1 mouse cellular context compared by ENCODE assay signal in the genomic region with DNA sequence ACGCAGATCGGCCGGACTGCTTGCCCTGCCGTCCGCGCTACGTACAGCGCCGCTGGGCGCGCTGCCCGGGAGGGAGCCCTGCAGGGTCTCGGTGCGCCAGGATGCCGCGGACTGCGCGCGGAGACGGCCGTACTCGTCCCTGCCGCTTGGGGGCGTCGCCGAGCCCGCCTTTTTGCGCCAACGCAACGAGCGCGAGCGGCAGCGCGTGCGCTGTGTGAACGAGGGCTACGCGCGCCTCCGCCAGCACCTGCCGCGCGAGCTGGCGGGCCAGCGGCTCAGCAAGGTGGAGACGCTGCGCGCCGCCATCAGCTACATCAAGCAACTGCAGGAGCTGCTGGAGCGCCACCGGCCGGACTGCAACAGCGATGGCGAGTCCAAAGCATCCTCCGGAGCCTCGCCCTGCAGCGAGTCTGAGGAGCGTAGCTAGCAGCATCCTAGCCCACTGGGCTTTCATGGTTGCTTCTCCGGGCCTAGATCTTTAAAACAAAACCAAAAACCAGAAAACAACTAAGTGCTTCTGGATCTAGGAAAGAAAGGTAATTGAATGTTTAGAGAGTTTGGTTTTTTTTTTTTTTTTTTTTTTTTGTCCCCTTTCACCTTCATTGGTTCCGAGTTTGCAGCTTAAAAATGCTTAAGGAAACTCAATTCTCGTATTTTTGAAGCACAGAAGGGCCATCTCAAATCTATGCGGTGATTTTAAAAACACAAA.
A peak's percentile ranks its signal among the peaks of the same experiment; 100 is the strongest.
TF ChIP-seq lines count a peak whose summit lies in the region.

No protein-coding gene starts in this region.

TF ChIP-seq in CH12.LX, 34 proteins besides CTCF, POLR2A, EP300 and RAD21 (continued from another document):
- TF ChIP-seq ELF1 (IDR thresholded peaks at IDR 0.05; ENCODE audit: low read depth, low read length) (no peak), KAT2A (IDR thresholded peaks at IDR 0.05; ENCODE audit: insufficient replicate concordance, low read length) (no peak), TBP (conservative IDR thresholded peaks at IDR 0.05; ENCODE audit: low read depth, low read length) (no peak), PAX5 (IDR thresholded peaks at IDR 0.05; ENCODE audit: low read length) (no peak), E2F4 (IDR thresholded peaks at IDR 0.05; ENCODE audit: insufficient replicate concordance, low read depth, low read length) (peak; percentile 34; the same call in 1 of the 2 replicates), JUN (IDR thresholded peaks at IDR 0.05; ENCODE audit: insufficient read depth, low read depth, low read length) (no peak), MAZ (IDR thresholded peaks at IDR 0.05; ENCODE audit: low read depth, low read length) (no peak), POLR2AphosphoS2 (IDR thresholded peaks at IDR 0.05; ENCODE audit: low read depth, low read length) (no peak), HCFC1 (IDR thresholded peaks at IDR 0.05; ENCODE audit: low read depth, low read length) (peak; percentile 15; the same call in 1 of the 2 replicates), MEF2A (IDR thresholded peaks at IDR 0.05; ENCODE audit: borderline replicate concordance, low read depth, low read length) (peak; percentile 41; the same call in 1 of the 2 replicates), NELFE (IDR thresholded peaks at IDR 0.05; ENCODE audit: low read depth, low read length) (peak; percentile 55; the same call in 1 of the 2 replicates), CHD2 (IDR thresholded peaks at IDR 0.05; ENCODE audit: low read length) (no peak), RCOR1 (conservative IDR thresholded peaks at IDR 0.05; ENCODE audit: low read depth, low read length) (no peak), UBTF (IDR thresholded peaks at IDR 0.05; ENCODE audit: low read depth, low read length) (peak; percentile 82; the same call in 1 of the 2 replicates), JUND (conservative IDR thresholded peaks at IDR 0.05; ENCODE audit: low read depth, low read length) (no peak), NRF1 (IDR thresholded peaks at IDR 0.05; ENCODE audit: low read depth, low read length) (peak; percentile 90), MAX (IDR thresholded peaks at IDR 0.05; ENCODE audit: low read length) (peak; percentile 61; the same call in 1 of the 2 replicates), MYC (IDR thresholded peaks at IDR 0.05; ENCODE audit: low read depth, low read length) (0 out of 2 replicates have a peak, but pooled peaks have one; percentile 49), BHLHE40 (IDR thresholded peaks at IDR 0.05; ENCODE audit: low read depth, low read length) (peak; percentile 51; the same call in 1 of the 2 replicates), ZKSCAN1 (IDR thresholded peaks at IDR 0.05; ENCODE audit: borderline replicate concordance, low read depth, low read length) (no peak), IRF4 (IDR thresholded peaks at IDR 0.05; ENCODE audit: low read depth, low read length) (0 out of 2 replicates have a peak, but pooled peaks have one; percentile 12)
